Mouse (Mus musculus) midbrain, embryonic 14.5 days (tissue): ENCODE results near the gene Olfr1161. TPM values are rescaled to one million over a fixed set of nuclear protein-coding genes. Genes with fewer than 3 reads are reported as not detected.

Source experiments
- polyA plus RNA-seq: library from polyadenylated mRNA; unstranded; fragments of >200 nt; fragmentation: Nextera tagmentation; extraction: Ambion mirVana; gene quantifications from 2 replicates; pipeline ENCODE4 v1.2.1, GENCODE M21; 2014

Olfr1161 gene
- polyA plus RNA-seq, 1 experiment from 2014 or later, result not detected

Other genes with a start within 250 kb of the Olfr1161 start
- not detected in 2 replicates for gene Olfr152, start 243.3 kb upstream of the Olfr1161 start, polyA plus RNA-seq
- not detected in 2 replicates for gene Olfr1143, start 222.2 kb upstream of the Olfr1161 start, polyA plus RNA-seq
- gene Olfr1145, start 213.0 kb upstream of the Olfr1161 start, polyA plus RNA-seq, result not detected in 2 replicates
- not detected in 2 replicates for gene Olfr1148, start 192.2 kb upstream of the Olfr1161 start, polyA plus RNA-seq
- gene Olfr1150-ps1, start 178.8 kb upstream of the Olfr1161 start, polyA plus RNA-seq, result not detected in 2 replicates
- gene Olfr1151, start 166.9 kb upstream of the Olfr1161 start, polyA plus RNA-seq, result not detected in 2 replicates
- gene Olfr1152, start 156.3 kb upstream of the Olfr1161 start, polyA plus RNA-seq, result not detected in 2 replicates
- gene Olfr1153, start 127.8 kb upstream of the Olfr1161 start, polyA plus RNA-seq, result not detected in 2 replicates
- gene Olfr1154, start 117.6 kb upstream of the Olfr1161 start, polyA plus RNA-seq, result not detected in 2 replicates
- gene Olfr1155, start 77.6 kb upstream of the Olfr1161 start, polyA plus RNA-seq, result not detected in 2 replicates
- gene Olfr1156, start 69.7 kb upstream of the Olfr1161 start, polyA plus RNA-seq, result not detected in 2 replicates
- gene Olfr1157, start 54.5 kb upstream of the Olfr1161 start, polyA plus RNA-seq, result not detected in 2 replicates
- not detected in 2 replicates for gene Olfr74, start 48.1 kb upstream of the Olfr1161 start, polyA plus RNA-seq
- gene Olfr1158, start 32.7 kb upstream of the Olfr1161 start, polyA plus RNA-seq, result not detected in 2 replicates
- not detected in 2 replicates for gene Olfr1160, start 14.5 kb upstream of the Olfr1161 start, polyA plus RNA-seq
- gene Olfr73, start 14.9 kb downstream of the Olfr1161 start, polyA plus RNA-seq, result not detected in 2 replicates
- not detected in 2 replicates for gene Olfr1162, start 28.4 kb downstream of the Olfr1161 start, polyA plus RNA-seq
- not detected in 2 replicates for gene Olfr1163, start 49.1 kb downstream of the Olfr1161 start, polyA plus RNA-seq
- not detected in 2 replicates for gene Olfr1164, start 71.2 kb downstream of the Olfr1161 start, polyA plus RNA-seq
- not detected in 2 replicates for gene Olfr1166, start 105.5 kb downstream of the Olfr1161 start, polyA plus RNA-seq
- not detected in 2 replicates for gene Olfr1167, start 132.4 kb downstream of the Olfr1161 start, polyA plus RNA-seq
- gene Olfr1168, start 159.1 kb downstream of the Olfr1161 start, polyA plus RNA-seq, result not detected in 2 replicates
- gene Olfr1170, start 205.6 kb downstream of the Olfr1161 start, polyA plus RNA-seq, result not detected in 2 replicates